Mouse (Mus musculus) CD8-positive naive resting alpha-beta T cell, adult 2 months (primary cell): ENCODE measurements around the gene Atp5mpl.
"Not testable (repeated sequence)": the region's sequence is repeated elsewhere in the genome, so short reads cannot be mapped to it uniquely, and the experiment has no call there.

ENCODE experiments used
- DNase-seq, 2 experiments: peaks; one replicate each; pipeline ENCODE4 v3.0.0; 2022; ENCODE audit warnings: low read depth in 2 of 2, low spot score in 2 of 2

Atp5mpl gene

DNA sequence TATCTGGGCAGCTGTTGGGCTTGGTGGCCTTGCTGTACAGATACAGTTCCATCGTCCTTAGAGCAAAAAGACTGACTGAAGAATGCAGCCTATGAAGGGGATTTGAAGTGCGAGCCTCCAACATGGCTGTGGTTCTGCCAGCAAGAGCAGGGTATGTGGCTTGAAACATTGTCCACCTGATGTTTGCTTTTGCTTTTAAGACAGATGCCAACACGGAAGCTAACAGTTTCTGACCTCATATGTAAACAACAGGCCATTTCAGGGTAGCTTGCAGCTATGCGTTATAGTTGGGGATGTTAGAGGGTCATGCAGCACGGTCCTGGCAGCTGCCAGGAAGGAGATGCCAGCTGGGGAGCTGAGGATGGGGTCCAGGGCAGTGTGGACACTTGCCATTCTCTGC, 16.3 kb downstream of the Atp5mpl start:
- no peak for DNase-seq

GRCm38 (mm10) chr12:111946716-111947115, 20.1 kb downstream of the Atp5mpl start:
- DNase-seq: peak; percentile 50 to 55

GRCm38 (mm10) chr12:111945765-111946655, 20.8 kb downstream of the Atp5mpl start:
- DNase-seq: not testable (repeated sequence)

GRCm38 (mm10) chr12:111945115-111945514, 21.7 kb downstream of the Atp5mpl start:
- DNase-seq: no peak

DNA sequence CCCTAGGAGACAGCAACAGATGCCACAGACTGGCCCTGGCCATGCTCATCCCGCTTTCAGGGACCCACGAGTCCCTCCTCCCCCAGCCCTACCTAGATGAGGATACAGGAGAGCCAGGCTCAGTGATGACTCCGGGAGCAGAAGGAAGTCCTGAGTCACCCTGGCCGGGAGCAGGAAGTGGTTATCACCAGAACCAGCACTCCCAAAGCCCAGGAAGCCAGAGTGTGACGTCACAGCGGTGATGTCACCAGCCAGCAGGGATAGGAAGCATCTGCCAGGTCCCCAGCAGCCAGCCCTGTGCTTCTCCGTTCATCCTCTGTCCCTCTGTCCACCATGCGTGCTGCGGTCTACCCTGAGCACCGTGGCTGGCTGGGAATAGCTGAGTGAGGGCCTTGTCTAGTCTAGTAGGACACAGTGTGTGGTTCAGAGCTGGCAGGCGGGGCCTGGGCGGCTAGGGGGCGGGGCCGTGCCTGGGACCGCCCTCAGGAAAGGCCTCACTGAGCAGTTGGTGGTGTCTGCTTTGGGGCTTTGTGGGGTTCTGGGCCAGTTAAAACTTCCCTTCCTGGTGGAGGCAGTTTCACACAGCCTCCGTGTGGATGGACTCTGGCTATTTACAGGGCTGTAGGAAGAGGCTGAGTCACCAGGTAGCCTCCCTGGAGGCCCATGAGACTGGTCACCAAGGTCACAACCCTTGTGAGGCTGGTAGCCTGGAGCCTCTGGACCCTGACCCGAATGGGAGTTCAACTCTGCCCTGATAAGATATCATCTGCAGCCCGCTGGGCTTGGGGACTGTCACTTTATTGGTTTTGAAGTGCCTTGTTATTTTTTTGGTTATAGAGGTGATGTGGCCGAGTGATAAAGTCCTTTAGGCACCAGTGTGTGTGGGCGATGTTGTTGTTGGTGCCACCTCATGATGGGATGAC, 22.5 kb downstream of the Atp5mpl start:
- not testable (repeated sequence) for DNase-seq

GRCm38 (mm10) chr12:111943421-111944064, 23.2 kb downstream of the Atp5mpl start:
- DNase-seq: no peak

GRCm38 (mm10) chr12:111938623-111939177, 28.1 kb downstream of the Atp5mpl start:
- DNase-seq: no peak

GRCm38 (mm10) chr12:111936706-111937550, 29.8 kb downstream of the Atp5mpl start:
- no peak for DNase-seq

- DNase-seq: no peak
Measured at GRCm38 (mm10) chr12:111933971-111934370, 32.8 kb downstream of the Atp5mpl start.

DNA sequence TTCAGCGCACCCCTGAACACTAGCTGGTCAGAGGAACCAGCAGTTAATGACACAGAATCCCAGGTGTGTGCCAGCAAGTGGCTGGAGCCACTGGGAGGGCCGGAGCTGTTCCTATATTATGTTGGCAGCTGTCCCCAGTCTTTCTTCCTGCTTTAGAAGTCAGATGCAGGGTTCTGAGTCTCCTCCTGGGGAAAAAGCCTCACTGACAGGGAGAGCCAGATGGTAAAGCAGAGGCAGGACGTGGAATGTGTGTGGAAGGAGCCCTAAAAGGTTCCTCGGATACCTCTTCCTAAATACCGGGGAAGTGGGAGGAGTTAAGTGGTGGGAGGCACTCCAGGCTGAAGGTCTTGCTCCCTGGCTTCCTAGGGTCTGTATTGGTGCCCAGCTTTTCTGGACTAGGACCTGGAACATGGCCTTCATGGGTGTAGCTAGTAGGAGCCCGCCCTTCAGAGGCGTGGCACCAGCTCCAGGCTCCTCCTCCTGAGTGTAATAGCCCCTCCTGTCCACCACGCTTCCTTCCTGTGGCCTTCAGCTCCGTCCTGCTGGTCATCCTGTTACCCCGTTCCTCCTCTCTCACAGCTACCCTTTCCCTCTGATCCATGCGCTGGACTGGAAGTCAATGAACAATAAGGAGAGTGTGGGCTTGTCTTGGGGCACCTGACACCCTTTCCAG, 33.6 kb downstream of the Atp5mpl start:
- no peak for DNase-seq

DNA sequence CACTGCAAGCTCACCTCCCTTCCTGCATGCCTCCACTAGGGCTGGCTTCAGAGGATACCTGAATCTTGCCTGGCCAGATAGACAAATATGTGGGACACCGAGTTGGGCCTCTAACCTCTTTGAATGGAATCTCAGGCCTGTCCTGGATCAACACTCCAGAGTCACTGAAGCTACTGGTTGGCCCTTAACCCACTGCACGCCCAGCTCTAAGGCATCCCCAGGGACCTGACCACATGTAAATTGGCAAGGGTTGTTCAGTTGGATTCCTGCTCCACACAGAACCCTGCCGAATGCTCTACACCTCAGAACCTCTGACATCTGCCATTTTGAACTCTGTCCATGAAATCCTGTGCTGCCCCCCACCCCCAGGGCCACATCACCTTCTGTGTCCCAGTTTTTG, 34.3 kb downstream of the Atp5mpl start:
- no peak for DNase-seq

DNA sequence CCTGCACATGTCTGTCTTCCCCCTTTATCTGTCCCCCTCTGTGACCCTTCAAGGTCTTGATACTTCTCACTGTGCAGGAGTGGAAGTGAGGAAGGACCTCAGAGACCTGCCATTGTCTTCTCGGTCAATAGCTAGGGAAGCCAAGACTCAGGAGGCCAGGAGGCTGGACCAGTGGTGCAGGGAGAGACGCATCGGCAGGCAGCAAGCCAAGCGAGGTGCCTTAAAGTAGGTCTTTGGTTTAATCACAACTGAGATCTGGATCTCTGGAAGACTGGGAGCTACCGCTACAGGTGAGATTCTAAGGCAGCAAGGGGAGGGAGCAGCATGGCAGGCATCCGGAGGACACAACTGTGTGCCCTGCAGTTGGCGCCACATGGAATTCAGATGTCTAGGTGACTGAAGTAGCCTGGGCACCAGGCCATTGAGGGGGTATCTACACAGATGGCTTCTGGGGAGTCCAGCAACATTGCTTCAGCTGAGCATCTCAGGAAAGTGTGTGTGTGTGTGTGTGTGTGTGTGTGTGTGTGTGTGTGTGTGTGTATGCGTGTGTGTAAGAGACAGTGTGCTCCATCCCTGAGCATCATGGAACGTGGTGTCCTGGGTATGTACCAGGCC, 35.3 kb downstream of the Atp5mpl start:
- no peak for DNase-seq

DNA sequence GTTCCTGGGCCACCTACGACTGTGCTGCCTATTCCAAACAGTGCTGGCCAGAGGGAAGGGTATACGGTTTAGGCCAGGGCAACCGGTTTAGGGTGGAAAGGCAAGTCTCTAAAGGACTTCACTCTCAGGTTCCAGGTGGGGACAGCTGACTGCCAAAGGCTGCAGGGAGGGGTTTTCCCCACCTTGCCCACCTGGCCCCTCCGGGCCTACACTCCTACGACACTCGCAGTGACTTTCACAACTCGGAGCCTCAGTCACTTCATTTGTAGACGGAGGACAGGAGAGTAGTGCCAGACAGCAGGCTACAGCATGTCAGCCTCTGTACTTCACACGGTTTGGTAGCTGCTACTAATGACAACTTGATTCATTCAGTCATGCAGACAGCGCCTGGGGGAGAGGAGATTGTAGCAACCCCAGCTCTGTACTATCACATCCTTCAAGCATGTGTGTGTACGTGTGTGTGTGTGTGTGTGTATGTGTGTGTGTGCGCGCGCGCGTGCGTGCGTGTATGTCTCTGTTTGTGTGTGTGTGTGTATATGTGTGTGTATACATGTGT, 38.3 kb downstream of the Atp5mpl start:
- no peak for DNase-seq

DNA sequence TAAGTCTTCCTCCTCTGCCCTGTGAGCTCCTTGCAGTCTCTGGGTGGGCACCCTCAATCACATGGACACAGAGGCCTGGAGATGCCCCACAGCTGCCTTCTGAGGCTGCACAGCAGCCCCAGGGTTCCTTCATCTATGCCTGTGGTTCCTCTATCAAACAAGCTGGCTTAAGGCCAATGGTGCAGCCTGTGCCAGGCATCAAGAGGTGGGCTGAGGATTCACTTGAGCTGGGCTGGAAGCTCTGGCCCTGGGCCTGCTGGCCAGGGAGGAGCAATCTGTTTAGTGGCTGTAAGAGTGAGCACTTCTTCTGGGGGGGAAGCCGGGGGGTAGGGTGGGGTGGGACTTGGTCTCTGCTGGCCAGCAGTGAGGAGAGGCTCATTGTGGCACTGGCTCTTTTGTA, 39.4 kb downstream of the Atp5mpl start:
- no peak for DNase-seq

GRCm38 (mm10) chr12:111923117-111923516, 43.7 kb downstream of the Atp5mpl start:
- DNase-seq: no peak

DNA sequence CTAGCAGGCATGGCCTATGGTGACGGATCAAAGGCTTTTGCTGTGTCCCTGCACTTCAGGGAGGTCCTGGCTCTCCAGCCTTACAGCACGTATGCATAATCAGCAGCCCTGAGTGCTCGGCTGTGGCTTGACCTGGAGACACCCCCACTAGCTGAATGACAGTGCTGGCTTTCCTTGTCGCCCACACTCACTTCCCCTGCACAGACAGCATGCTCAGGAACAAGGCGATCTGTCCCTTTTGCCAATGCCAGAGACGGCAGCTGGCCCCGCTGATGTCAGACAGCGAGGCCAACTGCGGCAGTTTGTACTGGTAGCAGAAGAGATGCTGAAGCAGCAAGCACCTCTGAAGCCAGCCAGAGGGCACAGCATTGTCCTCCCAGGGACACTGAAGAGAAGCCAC, 46.7 kb downstream of the Atp5mpl start:
- no peak for DNase-seq

DNA sequence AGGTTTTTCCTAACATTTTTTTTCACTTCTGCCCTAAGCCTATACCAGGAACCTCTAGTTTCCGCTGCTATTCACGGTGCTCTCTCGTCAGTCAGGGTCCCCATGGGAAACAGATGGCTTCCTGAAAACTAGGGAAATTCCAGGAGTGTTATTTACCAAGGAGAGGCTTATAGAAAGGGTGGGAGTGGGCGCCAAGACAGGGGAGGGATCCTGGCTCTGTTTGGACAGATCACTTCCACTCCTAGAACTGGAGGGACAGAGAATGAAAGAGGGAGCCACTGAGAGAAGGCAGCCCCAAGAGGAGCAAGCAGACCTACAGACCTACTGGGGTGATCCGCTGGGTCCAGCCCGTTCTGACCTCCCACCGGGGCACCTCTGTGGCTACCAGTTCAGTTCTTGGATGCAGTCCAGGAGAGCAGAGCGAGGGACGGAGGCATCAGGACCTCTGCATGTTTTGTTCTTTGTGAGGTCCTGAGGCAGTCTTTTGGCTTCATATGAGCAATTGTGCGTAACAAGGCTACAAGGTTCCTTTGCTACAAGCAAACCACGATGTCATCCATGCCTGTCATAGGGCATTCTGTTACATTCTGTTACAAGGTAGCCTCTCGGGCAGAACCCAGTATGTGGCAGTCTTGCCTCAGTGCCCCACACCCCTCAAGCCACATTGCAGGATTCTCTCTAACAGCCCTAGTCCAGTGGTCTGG, 50.1 kb downstream of the Atp5mpl start:
- DNase-seq: no peak

DNA sequence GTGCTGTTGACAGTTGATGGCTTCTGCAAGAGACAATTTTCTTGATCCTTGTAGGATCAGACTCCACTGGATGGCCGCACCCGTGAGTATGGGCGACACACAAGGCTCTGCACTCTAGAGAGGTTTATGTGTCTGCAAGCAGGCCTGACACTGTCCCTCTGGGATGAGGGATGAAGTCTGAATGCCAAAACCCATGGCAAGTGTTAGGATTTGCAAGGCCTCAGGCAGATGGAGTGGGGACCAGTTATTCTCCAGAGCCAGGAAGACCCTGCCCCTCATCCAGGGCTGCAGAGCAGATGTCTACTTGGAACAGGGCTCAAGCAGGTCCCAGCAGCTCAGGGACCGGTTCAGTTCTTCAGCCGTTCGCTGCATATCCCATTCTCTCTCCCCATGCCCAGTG, 51.0 kb downstream of the Atp5mpl start:
- DNase-seq: no peak
